Mouse (Mus musculus): ENCODE measurements around the gene Cyp46a1. TPM values are rescaled to one million over a fixed set of nuclear protein-coding genes. Genes with fewer than 3 reads are reported as not detected.
A peak's percentile ranks its signal among the peaks of the same experiment; 100 is the strongest.

Gene Cyp46a1
- polyA plus RNA-seq, 1 experiment from 2014 or later: 5.8 TPM

GRCm38 (mm10) chr12:108292957-108293356 is 41.2 kb upstream of the Cyp46a1 start:
- ATAC-seq (ENCODE audit: low read depth): peak; percentile 66
- DNase-seq (ENCODE audit: low spot score): peak; percentile 81

DNA sequence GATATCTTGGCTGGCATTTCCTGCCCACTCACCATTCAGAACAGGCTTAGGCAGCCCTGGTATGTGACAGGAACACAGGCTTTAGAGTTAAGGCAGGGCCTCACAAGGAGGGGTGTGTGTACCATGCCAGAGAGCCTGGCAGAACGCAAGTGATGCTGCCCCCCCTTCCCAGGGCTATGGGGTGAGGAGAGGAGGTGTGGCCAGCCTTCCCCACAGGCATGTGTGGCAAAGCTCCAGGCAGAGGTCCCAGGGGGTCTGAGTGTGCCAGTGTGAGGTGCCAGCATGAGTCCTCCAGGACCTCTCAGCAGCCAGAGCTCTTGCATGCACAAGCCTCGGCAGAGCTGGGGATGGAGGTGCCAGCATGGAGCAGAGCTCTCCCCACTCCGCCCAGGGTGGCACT is 39.6 kb upstream of the Cyp46a1 start:
- H3K4me3 ChIP-seq (ENCODE audit: low read depth, low read length): no peak overlapping the region
- no peak overlapping the region for H3K9ac ChIP-seq (ENCODE audit: low read depth, low read length)
- no peak; the same call in 1 of the 2 replicates for ATAC-seq (ENCODE audit: low read depth)

More at GRCm38 (mm10) chr12:108292957-108293356, 41.2 kb upstream of the Cyp46a1 start:
- no peak overlapping the region for H3K9ac ChIP-seq (ENCODE audit: low read depth, low read length)
- H3K27me3 ChIP-seq (replicated peaks; ENCODE audit: control insufficient read depth, insufficient read depth, low read length): no peaks in the 10 kb centered on the region
- no peaks in the 10 kb centered on the region for H3K36me3 ChIP-seq (ENCODE audit: control insufficient read depth, insufficient read depth, low read length)
- H3K4me2 ChIP-seq (ENCODE audit: low read depth, low read length): peak overlapping the region; percentile 23; the same call in 1 of the 2 replicates
- H3K27ac ChIP-seq (replicated peaks; ENCODE audit: low read depth, low read length): no peak overlapping the region
- WGBS: 9% methylated on average over 8 of the region's 8 CpGs
- no peaks in the 10 kb centered on the region for H3K9me3 ChIP-seq (ENCODE audit: control insufficient read depth, low read length)
- H3K4me1 ChIP-seq (ENCODE audit: control insufficient read depth, insufficient read depth, low read length): peaks cover 9% of the 10 kb centered on the region
- no peak overlapping the region for H3K4me3 ChIP-seq (ENCODE audit: low read depth, low read length)

GRCm38 (mm10) chr12:108297033-108297432 is 37.1 kb upstream of the Cyp46a1 start:
- WGBS: 84% methylated on average over 6 of the region's 6 CpGs
- H3K36me3 ChIP-seq (ENCODE audit: control insufficient read depth, insufficient read depth, low read length): no peaks in the 10 kb centered on the region
- no peak overlapping the region for H3K27ac ChIP-seq (replicated peaks; ENCODE audit: low read depth, low read length)
- no peaks in the 10 kb centered on the region for H3K9me3 ChIP-seq (ENCODE audit: control insufficient read depth, low read length)
- H3K4me2 ChIP-seq (ENCODE audit: low read depth, low read length): no peak overlapping the region
- peaks cover 9% of the 10 kb centered on the region for H3K4me1 ChIP-seq (ENCODE audit: control insufficient read depth, insufficient read depth, low read length)
- no peak for DNase-seq (ENCODE audit: low spot score)
- no peaks in the 10 kb centered on the region for H3K27me3 ChIP-seq (replicated peaks; ENCODE audit: control insufficient read depth, insufficient read depth, low read length)
- no peak overlapping the region for H3K9ac ChIP-seq (ENCODE audit: low read depth, low read length)
- no peak overlapping the region for H3K4me3 ChIP-seq (ENCODE audit: low read depth, low read length)
- ATAC-seq (ENCODE audit: low read depth): no peak

More for the DNA sequence above, 39.6 kb upstream of the Cyp46a1 start:
- no peaks in the 10 kb centered on the region for H3K36me3 ChIP-seq (ENCODE audit: control insufficient read depth, insufficient read depth, low read length)
- H3K4me1 ChIP-seq (ENCODE audit: control insufficient read depth, insufficient read depth, low read length): peaks cover 9% of the 10 kb centered on the region
- no peaks in the 10 kb centered on the region for H3K9me3 ChIP-seq (ENCODE audit: control insufficient read depth, low read length)
- DNase-seq (ENCODE audit: low spot score): no peak
- WGBS: 62% methylated on average over 3 of the region's 3 CpGs
- no peaks in the 10 kb centered on the region for H3K27me3 ChIP-seq (replicated peaks; ENCODE audit: control insufficient read depth, insufficient read depth, low read length)
- no peak overlapping the region for H3K4me2 ChIP-seq (ENCODE audit: low read depth, low read length)
- H3K27ac ChIP-seq (replicated peaks; ENCODE audit: low read depth, low read length): no peak overlapping the region

DNA sequence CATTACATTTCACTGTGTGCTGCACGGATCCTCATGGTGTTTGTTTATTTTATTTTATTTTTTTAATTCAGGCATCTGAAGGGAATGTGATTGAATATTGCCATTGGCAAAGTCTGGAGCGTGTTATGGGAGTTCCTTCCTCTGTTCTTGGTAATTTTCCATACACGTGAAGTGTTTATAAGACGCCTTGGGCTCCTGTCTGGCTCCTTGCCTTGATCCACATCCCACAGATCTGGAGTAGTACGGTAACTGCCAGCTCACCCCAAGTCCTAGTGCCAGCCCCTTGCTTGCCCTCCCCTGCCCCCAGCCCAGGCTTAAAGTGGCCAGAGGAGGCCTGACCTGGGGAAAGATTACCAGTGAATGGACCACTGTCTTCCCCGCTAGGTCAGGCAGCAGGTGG is 33.2 kb upstream of the Cyp46a1 start:
- 0 out of 2 replicates have a peak, but pooled peaks have one; percentile 24 for ATAC-seq (ENCODE audit: low read depth)
- Histone ChIP-seq H3K27ac (replicated peaks; ENCODE audit: low read depth, low read length) (no peak overlapping the region), H3K9me3 (ENCODE audit: control insufficient read depth, low read length) (no peaks in the 10 kb centered on the region), H3K36me3 (ENCODE audit: control insufficient read depth, insufficient read depth, low read length) (no peaks in the 10 kb centered on the region), H3K9ac (ENCODE audit: low read depth, low read length) (no peak overlapping the region), H3K4me2 (ENCODE audit: low read depth, low read length) (no peak overlapping the region), H3K4me1 (ENCODE audit: control insufficient read depth, insufficient read depth, low read length) (no peaks in the 10 kb centered on the region), H3K4me3 (ENCODE audit: low read depth, low read length) (no peak overlapping the region), H3K27me3 (replicated peaks; ENCODE audit: control insufficient read depth, insufficient read depth, low read length) (peaks cover 19% of the 10 kb centered on the region)
- peak; percentile 44 for DNase-seq (ENCODE audit: low spot score)
- WGBS: 56% methylated on average over 6 of the region's 6 CpGs

- Histone ChIP-seq H3K4me2 (ENCODE audit: low read depth, low read length) (no peak overlapping the region), H3K4me3 (ENCODE audit: low read depth, low read length) (no peak overlapping the region), H3K9ac (ENCODE audit: low read depth, low read length) (no peak overlapping the region), H3K9me3 (ENCODE audit: control insufficient read depth, low read length) (no peaks in the 10 kb centered on the region), H3K4me1 (ENCODE audit: control insufficient read depth, insufficient read depth, low read length) (no peaks in the 10 kb centered on the region; the same call in 1 of the 2 replicates), H3K27me3 (replicated peaks; ENCODE audit: control insufficient read depth, insufficient read depth, low read length) (peaks cover 28% of the 10 kb centered on the region), H3K36me3 (ENCODE audit: control insufficient read depth, insufficient read depth, low read length) (no peaks in the 10 kb centered on the region), H3K27ac (replicated peaks; ENCODE audit: low read depth, low read length) (no peak overlapping the region)
- WGBS: 33% methylated on average over 6 of the region's 6 CpGs
- DNase-seq (ENCODE audit: low spot score): no peak
- ATAC-seq (ENCODE audit: low read depth): no peak
Observed at GRCm38 (mm10) chr12:108303778-108304365, 30.3 kb upstream of the Cyp46a1 start.

- Histone ChIP-seq H3K27ac (replicated peaks; ENCODE audit: low read depth, low read length) (no peak overlapping the region), H3K4me3 (ENCODE audit: low read depth, low read length) (no peak overlapping the region), H3K4me1 (ENCODE audit: control insufficient read depth, insufficient read depth, low read length) (no peaks in the 10 kb centered on the region; the same call in 1 of the 2 replicates), H3K4me2 (ENCODE audit: low read depth, low read length) (no peak overlapping the region), H3K9ac (ENCODE audit: low read depth, low read length) (no peak overlapping the region), H3K27me3 (replicated peaks; ENCODE audit: control insufficient read depth, insufficient read depth, low read length) (peaks cover 28% of the 10 kb centered on the region), H3K9me3 (ENCODE audit: control insufficient read depth, low read length) (no peaks in the 10 kb centered on the region), H3K36me3 (ENCODE audit: control insufficient read depth, insufficient read depth, low read length) (no peaks in the 10 kb centered on the region)
- DNase-seq (ENCODE audit: low spot score): no peak
- ATAC-seq (ENCODE audit: low read depth): no peak
- WGBS: 75% methylated on average over 8 of the region's 8 CpGs
Observed at GRCm38 (mm10) chr12:108305172-108305571, 29.0 kb upstream of the Cyp46a1 start.

DNA sequence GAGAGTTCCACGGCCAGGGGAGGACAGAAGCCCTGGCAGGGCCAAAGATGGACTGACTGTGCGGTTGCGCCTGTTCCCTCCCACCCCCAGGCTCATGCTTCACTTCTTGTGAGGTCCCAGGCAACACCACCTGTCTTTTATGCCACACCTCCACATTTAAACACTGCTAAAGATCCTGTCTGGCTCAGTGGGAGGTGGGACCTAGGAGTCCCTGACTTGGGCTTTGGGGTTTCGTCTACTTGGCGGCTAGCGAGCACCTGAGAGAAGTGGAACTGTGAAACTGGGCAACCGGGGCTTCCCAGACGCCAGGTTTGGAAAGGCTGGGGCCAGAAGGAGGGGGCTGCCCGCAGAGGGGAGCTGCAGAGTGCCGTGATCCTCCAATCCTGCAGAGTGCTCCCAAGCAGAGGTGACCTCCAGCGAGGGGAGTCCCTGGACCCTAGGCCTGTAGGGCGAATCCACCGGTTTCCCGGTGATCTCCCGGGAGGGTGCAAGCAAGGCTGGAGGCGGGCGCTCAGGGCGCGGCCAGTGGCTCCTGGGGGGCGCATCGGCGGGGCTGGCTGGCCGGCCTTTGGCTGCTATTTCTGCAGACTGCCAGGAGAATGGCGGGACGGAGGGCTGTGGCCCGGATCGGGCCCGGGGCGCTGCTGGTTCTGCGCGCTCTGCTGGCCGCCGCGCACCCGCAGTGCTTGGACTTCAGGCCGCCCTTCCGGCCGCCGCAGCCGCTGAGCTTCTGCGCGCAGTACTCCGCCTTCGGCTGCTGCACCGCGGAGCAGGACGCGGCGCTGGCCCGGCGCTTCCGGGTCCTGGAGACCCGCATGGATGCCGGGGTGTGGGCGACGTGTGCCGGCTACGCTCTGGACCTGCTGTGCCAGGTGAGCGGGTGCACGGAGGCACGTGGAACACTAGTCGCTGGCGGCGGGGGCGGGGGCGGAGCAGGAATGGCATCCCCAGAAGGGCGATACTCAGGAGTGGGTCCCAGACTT is 28.1 kb upstream of the Cyp46a1 start, which contains the start of gene Hhipl1:
Hhipl1 (plus strand) TSS at position 459 of the 983 bp plus-strand sequence.
- Histone ChIP-seq H3K4me2 (ENCODE audit: low read depth, low read length) (peak within 1 kb of the TSS; percentile 98), H3K9me3 (ENCODE audit: control insufficient read depth, low read length) (no peaks in the 10 kb centered on the region), H3K36me3 (ENCODE audit: control insufficient read depth, insufficient read depth, low read length) (no peaks in the 10 kb centered on the region), H3K9ac (ENCODE audit: low read depth, low read length) (peak within 1 kb of the TSS; percentile 73), H3K27ac (replicated peaks; ENCODE audit: low read depth, low read length) (no peak within 1 kb of the TSS), H3K4me3 (ENCODE audit: low read depth, low read length) (peak within 1 kb of the TSS; percentile 57), H3K4me1 (ENCODE audit: control insufficient read depth, insufficient read depth, low read length) (no peaks in the 10 kb centered on the region; the same call in 1 of the 2 replicates), H3K27me3 (replicated peaks; ENCODE audit: control insufficient read depth, insufficient read depth, low read length) (peaks cover 28% of the 10 kb centered on the region)
- ATAC-seq (ENCODE audit: low read depth) (peak; percentile 56; the same call in 1 of the 2 replicates), DNase-seq (ENCODE audit: low spot score) (peak; percentile 56)
- WGBS: 6% methylated on average over 35 of the region's 67 CpGs

DNA sequence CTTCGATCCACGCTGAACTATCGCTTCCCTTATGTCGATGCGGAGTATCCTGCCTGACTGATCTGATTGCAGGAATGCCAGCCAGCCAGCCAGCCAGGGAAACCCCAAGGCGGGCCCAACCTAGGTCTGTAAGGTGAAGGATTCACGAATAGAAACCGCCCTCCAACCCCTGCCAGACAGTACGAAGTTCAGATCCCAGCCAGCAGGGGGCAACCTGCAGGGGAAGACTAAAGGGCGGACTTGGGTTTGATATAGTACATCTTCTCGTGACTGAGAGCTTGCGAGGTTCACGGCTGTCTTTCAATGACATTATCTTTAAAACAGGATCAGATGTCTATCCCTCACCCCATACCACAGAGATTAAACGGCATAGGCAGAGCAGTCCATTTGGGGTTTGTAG is 26.6 kb upstream of the Cyp46a1 start:
- Histone ChIP-seq H3K4me3 (ENCODE audit: low read depth, low read length) (no peak overlapping the region), H3K27me3 (replicated peaks; ENCODE audit: control insufficient read depth, insufficient read depth, low read length) (peaks cover 28% of the 10 kb centered on the region), H3K36me3 (ENCODE audit: control insufficient read depth, insufficient read depth, low read length) (no peaks in the 10 kb centered on the region), H3K4me1 (ENCODE audit: control insufficient read depth, insufficient read depth, low read length) (no peaks in the 10 kb centered on the region; the same call in 1 of the 2 replicates), H3K9me3 (ENCODE audit: control insufficient read depth, low read length) (no peaks in the 10 kb centered on the region), H3K27ac (replicated peaks; ENCODE audit: low read depth, low read length) (no peak overlapping the region), H3K4me2 (ENCODE audit: low read depth, low read length) (no peak overlapping the region), H3K9ac (ENCODE audit: low read depth, low read length) (no peak overlapping the region)
- 29% methylated on average over 14 of the region's 14 CpGs for WGBS
- no peak for ATAC-seq (ENCODE audit: low read depth)
- peak; percentile 36 for DNase-seq (ENCODE audit: low spot score)

Data from embryonic facial prominence, embryonic 14.5 days (tissue).